Mouse (Mus musculus) layer of hippocampus, adult 9-11 months (tissue): ENCODE results near the gene Mgat5.

Source experiments
- DNase-seq: peaks from one replicate; pipeline ENCODE4 v3.0.0; 2022

The Mgat5 gene

GRCm38 (mm10) chr1:127204817-127205485, at the start of gene Mgat5:
Gene Mgat5, plus strand, starts transcription at chr1:127205015.
- DNase-seq = peak; percentile 87

- DNase-seq = peak; percentile 40
Measured at GRCm38 (mm10) chr1:127160118-127160760, 44.6 kb upstream of the Mgat5 start.

GRCm38 (mm10) chr1:127164589-127165160, 40.1 kb upstream of the Mgat5 start:
- DNase-seq = no peak

GRCm38 (mm10) chr1:127166521-127166920, 38.3 kb upstream of the Mgat5 start:
- DNase-seq = no peak

- DNase-seq = no peak
Measured at GRCm38 (mm10) chr1:127167586-127167985, 37.2 kb upstream of the Mgat5 start.

- peak; percentile 30 for DNase-seq
Measured at GRCm38 (mm10) chr1:127168205-127168604, 36.6 kb upstream of the Mgat5 start.

- DNase-seq = no peak
Measured at GRCm38 (mm10) chr1:127169516-127169915, 35.3 kb upstream of the Mgat5 start.

- DNase-seq = no peak
Measured at GRCm38 (mm10) chr1:127171361-127171760, 33.5 kb upstream of the Mgat5 start.

- no peak for DNase-seq
Measured at GRCm38 (mm10) chr1:127173448-127173847, 31.4 kb upstream of the Mgat5 start.

GRCm38 (mm10) chr1:127192396-127192795, 12.4 kb upstream of the Mgat5 start:
- DNase-seq = no peak

GRCm38 (mm10) chr1:127199186-127199585, 5.6 kb upstream of the Mgat5 start:
- no peak for DNase-seq

- no peak for DNase-seq
Measured at GRCm38 (mm10) chr1:127202360-127202759, 2.5 kb upstream of the Mgat5 start.

- DNase-seq = no peak
Measured at GRCm38 (mm10) chr1:127203231-127203764, 1.5 kb upstream of the Mgat5 start.

- DNase-seq = no peak
Measured at GRCm38 (mm10) chr1:127205501-127206019, 745 bp downstream of the Mgat5 start.

GRCm38 (mm10) chr1:127206020-127206641, 1.3 kb downstream of the Mgat5 start:
- DNase-seq = peak; percentile 35

GRCm38 (mm10) chr1:127206881-127207555, 2.2 kb downstream of the Mgat5 start:
- no peak for DNase-seq

- no peak for DNase-seq
Measured at GRCm38 (mm10) chr1:127208167-127208566, 3.4 kb downstream of the Mgat5 start.

GRCm38 (mm10) chr1:127212812-127213211, 8.0 kb downstream of the Mgat5 start:
- DNase-seq = no peak

GRCm38 (mm10) chr1:127213434-127213833, 8.6 kb downstream of the Mgat5 start:
- DNase-seq = no peak

- DNase-seq = no peak
Measured at GRCm38 (mm10) chr1:127214585-127215232, 9.9 kb downstream of the Mgat5 start.

- DNase-seq = no peak
Measured at GRCm38 (mm10) chr1:127216979-127217378, 12.2 kb downstream of the Mgat5 start.

- DNase-seq = no peak
Measured at GRCm38 (mm10) chr1:127217665-127218064, 12.8 kb downstream of the Mgat5 start.
